Mouse (Mus musculus): ENCODE results near the gene Kremen2. TPM values are rescaled to one million over a fixed set of nuclear protein-coding genes. Genes with fewer than 3 reads are reported as not detected.

Kremen2 gene
- total RNA-seq, 4 experiments from 2014 or later, result 0.26 TPM; not detected in 3

GRCm38 (mm10) chr17:23760231-23760630, 14.6 kb upstream of the Kremen2 start:
- no peak for DNase-seq (ENCODE audit: low spot score)

GRCm38 (mm10) chr17:23758801-23759200, 13.2 kb upstream of the Kremen2 start:
- DNase-seq (ENCODE audit: low spot score), result no peak

- DNase-seq (ENCODE audit: low spot score), result no peak
These were observed 11.9 kb upstream of the Kremen2 start for GRCm38 (mm10) chr17:23757581-23757980.

GRCm38 (mm10) chr17:23755689-23756088, 10.1 kb upstream of the Kremen2 start:
- peak; percentile 34 for DNase-seq (ENCODE audit: low spot score)

GRCm38 (mm10) chr17:23749400-23750191, 4.0 kb upstream of the Kremen2 start:
- no peak for DNase-seq (ENCODE audit: low spot score)

- DNase-seq (ENCODE audit: low spot score), result peak; percentile 93
These were observed 3.2 kb upstream of the Kremen2 start for GRCm38 (mm10) chr17:23748631-23749391.

- no peak for DNase-seq (ENCODE audit: low spot score)
These were observed 2.4 kb upstream of the Kremen2 start for GRCm38 (mm10) chr17:23748026-23748425.

GRCm38 (mm10) chr17:23747471-23747870, 1.8 kb upstream of the Kremen2 start:
- no peak for DNase-seq (ENCODE audit: low spot score)

- DNase-seq (ENCODE audit: low spot score), result no peak
These were observed 1.1 kb upstream of the Kremen2 start for GRCm38 (mm10) chr17:23746767-23747166.

- DNase-seq (ENCODE audit: low spot score), result no peak
These were observed 678 bp upstream of the Kremen2 start for GRCm38 (mm10) chr17:23746311-23746710.

- no peak for DNase-seq (ENCODE audit: low spot score)
These were observed 982 bp downstream of the Kremen2 start for GRCm38 (mm10) chr17:23744651-23745050.

GRCm38 (mm10) chr17:23744076-23744475, 1.6 kb downstream of the Kremen2 start:
- no peak for DNase-seq (ENCODE audit: low spot score)

- DNase-seq (ENCODE audit: low spot score), result no peak
These were observed 2.7 kb downstream of the Kremen2 start for GRCm38 (mm10) chr17:23742941-23743340.

GRCm38 (mm10) chr17:23742210-23742793, 3.3 kb downstream of the Kremen2 start:
- no peak for DNase-seq (ENCODE audit: low spot score)

GRCm38 (mm10) chr17:23741359-23742209, 4.0 kb downstream of the Kremen2 start:
- no peak for DNase-seq (ENCODE audit: low spot score)

GRCm38 (mm10) chr17:23740598-23741021, 5.0 kb downstream of the Kremen2 start, which contains the start of gene Paqr4:
Paqr4 (minus strand) TSS chr17:23740867.
- DNase-seq (ENCODE audit: low spot score), result no peak

- DNase-seq (ENCODE audit: low spot score), result peak; percentile 92
These were observed 5.5 kb downstream of the Kremen2 start for GRCm38 (mm10) chr17:23740136-23740584.

- no peak for DNase-seq (ENCODE audit: low spot score)
These were observed 6.2 kb downstream of the Kremen2 start for GRCm38 (mm10) chr17:23739202-23740135.

GRCm38 (mm10) chr17:23738836-23739201, 6.8 kb downstream of the Kremen2 start:
- no peak for DNase-seq (ENCODE audit: low spot score)
